Mouse (Mus musculus): ENCODE data around the gene H2-Oa.

The H2-Oa gene

GRCm38 (mm10) chr17:34092197-34092875 lies at the start of gene H2-Oa:
H2-Oa (plus strand) TSS chr17:34092340.
- no peak for DNase-seq (ENCODE audit: low spot score)

GRCm38 (mm10) chr17:34045941-34046340 lies 46.2 kb upstream of the H2-Oa start:
- DNase-seq (ENCODE audit: low spot score) = no peak

- DNase-seq (ENCODE audit: low spot score) = no peak
Observed at GRCm38 (mm10) chr17:34047404-34048050, 44.6 kb upstream of the H2-Oa start.

GRCm38 (mm10) chr17:34057224-34057623 lies 34.9 kb upstream of the H2-Oa start:
- no peak for DNase-seq (ENCODE audit: low spot score)

- no peak for DNase-seq (ENCODE audit: low spot score)
Observed at GRCm38 (mm10) chr17:34068864-34069263, 23.3 kb upstream of the H2-Oa start.

GRCm38 (mm10) chr17:34072091-34072490 lies 20.0 kb upstream of the H2-Oa start:
- no peak for DNase-seq (ENCODE audit: low spot score)

GRCm38 (mm10) chr17:34075271-34075670 lies 16.9 kb upstream of the H2-Oa start:
- DNase-seq (ENCODE audit: low spot score) = no peak

- no peak for DNase-seq (ENCODE audit: low spot score)
Observed at GRCm38 (mm10) chr17:34077549-34077948, 14.6 kb upstream of the H2-Oa start.

GRCm38 (mm10) chr17:34078148-34078547 lies 14.0 kb upstream of the H2-Oa start:
- no peak for DNase-seq (ENCODE audit: low spot score)

- no peak for DNase-seq (ENCODE audit: low spot score)
Observed at GRCm38 (mm10) chr17:34079002-34079401, 13.1 kb upstream of the H2-Oa start.

- no peak for DNase-seq (ENCODE audit: low spot score)
Observed at GRCm38 (mm10) chr17:34079621-34080020, 12.5 kb upstream of the H2-Oa start.

- DNase-seq (ENCODE audit: low spot score) = no peak
Observed at GRCm38 (mm10) chr17:34083104-34083503, 9.0 kb upstream of the H2-Oa start.

- DNase-seq (ENCODE audit: low spot score) = no peak
Observed at GRCm38 (mm10) chr17:34087386-34087785, 4.8 kb upstream of the H2-Oa start.

GRCm38 (mm10) chr17:34088124-34088523 lies 4.0 kb upstream of the H2-Oa start:
- DNase-seq (ENCODE audit: low spot score) = no peak

GRCm38 (mm10) chr17:34090923-34091322 lies 1.2 kb upstream of the H2-Oa start:
- no peak for DNase-seq (ENCODE audit: low spot score)

GRCm38 (mm10) chr17:34093199-34093874 lies 1.2 kb downstream of the H2-Oa start:
- no peak for DNase-seq (ENCODE audit: low spot score)

GRCm38 (mm10) chr17:34094283-34095035 lies 2.3 kb downstream of the H2-Oa start:
- no peak for DNase-seq (ENCODE audit: low spot score)

- DNase-seq (ENCODE audit: low spot score) = no peak
Observed at GRCm38 (mm10) chr17:34096497-34097010, 4.4 kb downstream of the H2-Oa start.

- no peak for DNase-seq (ENCODE audit: low spot score)
Observed at GRCm38 (mm10) chr17:34097272-34097671, 5.1 kb downstream of the H2-Oa start.

GRCm38 (mm10) chr17:34098709-34099479 lies 6.8 kb downstream of the H2-Oa start:
- no peak for DNase-seq (ENCODE audit: low spot score)

- DNase-seq (ENCODE audit: low spot score) = no peak
Observed at GRCm38 (mm10) chr17:34099531-34099930, 7.4 kb downstream of the H2-Oa start.

Measured in urinary bladder, postnatal 10 days (tissue).